Mouse (Mus musculus) cerebellum, adult 2 months (tissue): Measurements from ENCODE around the gene Xbp1.

Experiments
- CTCF ChIP-seq: fragments of 200-500 bp; IDR thresholded peaks from 2 replicates; pipeline ENCODE4 v1.5.1; 2011; ENCODE audit warnings: low read depth, mild to moderate bottlenecking, control low read depth, low read length, moderate library complexity, borderline replicate concordance; ENCODE audit not compliant: insufficient read depth
- POLR2A ChIP-seq: fragments of 200-500 bp; IDR thresholded peaks from 2 replicates; pipeline ENCODE4 v1.6.1; 2011; ENCODE audit warnings: low read length, control low read depth, borderline replicate concordance; ENCODE audit not compliant: insufficient read depth

DNA sequence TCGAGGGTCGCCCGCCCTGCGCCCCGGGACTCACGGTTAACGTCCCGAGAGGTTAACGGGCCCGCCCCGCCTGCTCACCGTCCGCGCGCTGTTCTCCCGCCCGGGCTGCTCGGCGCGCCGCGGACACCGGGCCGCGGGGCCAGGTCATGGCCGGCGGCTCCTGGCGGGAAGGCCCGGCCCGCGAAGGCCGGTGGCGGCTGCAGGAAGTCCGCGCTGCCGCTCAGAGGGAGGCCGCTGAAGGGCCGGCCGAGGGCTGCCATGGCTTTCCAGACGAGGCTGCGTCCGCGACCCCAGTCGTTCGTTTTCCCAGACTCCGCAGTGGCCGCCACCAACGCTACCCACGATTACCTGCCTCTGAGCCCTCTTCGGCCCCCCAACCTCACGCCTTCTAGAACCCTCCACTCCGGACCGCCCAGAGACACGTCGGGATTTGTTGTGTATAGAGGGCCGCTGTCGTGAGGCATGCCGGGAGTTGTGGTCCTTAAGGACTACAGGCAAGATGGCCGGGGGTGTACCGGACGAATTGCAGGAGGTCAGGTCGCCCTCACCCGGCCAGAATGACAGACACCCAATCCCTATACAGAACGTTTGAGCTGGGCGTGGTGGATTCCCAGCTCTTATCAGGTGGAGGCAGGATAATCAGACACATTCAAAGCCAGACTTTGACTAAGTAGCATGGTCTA lies 21.5 kb downstream of the Xbp1 start, which contains the start of gene Ccdc117:
- TF ChIP-seq CTCF (no peak), POLR2A (peak; percentile 61; the same call in 1 of the 2 replicates)
